Mouse (Mus musculus) adrenal gland, adult 2 months (tissue): ENCODE data around the gene Tenm4. TPM values are rescaled to one million over a fixed set of nuclear protein-coding genes. Genes with fewer than 3 reads are reported as not detected.
A peak's percentile ranks its signal among the peaks of the same experiment; 100 is the strongest.

Source experiments
- DNase-seq: peaks from one replicate; pipeline ENCODE4 v3.0.0; 2021
- polyA plus RNA-seq: library from polyadenylated mRNA; depleted of rRNA; stranded (reverse); fragments of >200 nt; gene quantifications from 2 replicates; pipeline ENCODE4 v1.2.3, GENCODE M21; 2012
- total RNA-seq, 2 experiments: library from RNA; stranded (reverse); gene quantifications; 2 replicates each; pipeline ENCODE4 v1.2.3; 2021

Gene Tenm4
- total and polyA plus RNA-seq, 3 experiments, result 7.2 to 16.9 (median 15.5) TPM

- no peak for DNase-seq
Measured at GRCm38 (mm10) chr7:96773585-96774225, 602.7 kb downstream of the Tenm4 start.

DNA sequence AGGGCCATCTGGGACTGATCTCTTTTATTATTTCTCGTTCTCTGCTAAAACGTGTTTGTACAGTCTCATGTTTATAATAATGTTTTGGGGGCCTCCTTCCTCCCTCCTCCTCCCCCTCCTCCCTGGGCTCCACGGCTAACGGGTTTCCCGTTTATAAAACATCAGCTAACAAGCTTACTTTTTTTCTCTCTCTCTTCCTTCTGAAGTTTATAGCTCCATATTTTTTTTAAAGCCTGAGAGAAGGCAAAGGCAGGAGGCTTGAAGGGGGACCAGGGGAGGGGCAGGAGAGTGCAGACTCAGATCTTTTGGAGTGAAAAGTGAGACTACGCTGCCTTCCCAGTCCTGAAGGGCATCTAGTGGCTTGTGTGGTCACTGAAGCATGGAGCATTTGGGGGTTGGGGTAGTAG is 604.0 kb downstream of the Tenm4 start:
- no peak for DNase-seq

DNA sequence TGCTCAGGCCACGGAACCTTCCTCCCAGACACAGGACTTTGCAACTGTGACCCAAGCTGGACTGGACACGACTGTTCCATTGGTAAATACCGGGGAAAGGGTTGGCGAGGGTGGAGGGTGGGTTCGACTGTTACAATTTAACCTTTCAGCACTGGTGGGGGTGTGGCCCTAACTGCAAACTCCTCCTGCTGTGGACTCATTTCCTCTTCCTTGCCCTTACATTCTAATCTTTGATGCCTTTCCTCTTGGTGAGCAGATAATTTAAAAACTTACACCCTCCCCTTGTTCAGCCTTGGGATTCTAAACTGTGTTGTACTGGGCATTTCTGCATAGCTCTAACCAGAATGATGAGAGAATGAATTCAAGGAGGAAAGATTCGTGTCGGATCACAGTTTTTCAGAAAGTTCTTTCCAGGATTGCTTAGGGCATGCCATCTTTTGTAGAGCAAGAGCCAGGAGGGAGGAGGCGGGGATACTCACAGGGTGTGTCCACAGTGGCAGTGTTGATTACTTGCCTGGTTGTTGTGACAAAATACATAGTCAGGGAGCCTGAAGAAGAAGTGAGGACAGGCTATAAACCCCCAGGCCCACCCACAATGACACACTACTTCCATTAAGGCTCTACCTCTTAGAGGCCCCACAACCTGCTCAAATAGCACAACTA is 607.0 kb downstream of the Tenm4 start:
- no peak for DNase-seq

DNA sequence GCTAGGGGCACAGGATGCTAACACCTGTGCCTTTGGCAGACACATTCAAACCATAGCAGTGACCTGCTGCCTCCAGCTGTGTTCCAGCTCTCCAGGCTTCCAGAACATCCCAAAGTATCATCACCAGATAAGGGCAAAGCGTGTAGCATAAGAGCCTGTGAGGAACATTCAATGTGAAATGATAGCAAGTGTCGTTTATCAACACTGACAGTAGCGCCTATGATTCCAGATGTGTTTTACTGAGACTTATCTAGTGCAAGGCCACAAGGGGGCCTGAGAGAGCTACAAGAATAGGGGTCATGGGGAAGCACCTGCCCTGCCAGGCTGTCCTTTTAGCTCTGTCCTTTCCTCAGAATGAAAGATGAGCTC is 607.5 kb downstream of the Tenm4 start:
- peak; percentile 54 for DNase-seq

GRCm38 (mm10) chr7:96780556-96780955 is 609.5 kb downstream of the Tenm4 start:
- peak; percentile 71 for DNase-seq

DNA sequence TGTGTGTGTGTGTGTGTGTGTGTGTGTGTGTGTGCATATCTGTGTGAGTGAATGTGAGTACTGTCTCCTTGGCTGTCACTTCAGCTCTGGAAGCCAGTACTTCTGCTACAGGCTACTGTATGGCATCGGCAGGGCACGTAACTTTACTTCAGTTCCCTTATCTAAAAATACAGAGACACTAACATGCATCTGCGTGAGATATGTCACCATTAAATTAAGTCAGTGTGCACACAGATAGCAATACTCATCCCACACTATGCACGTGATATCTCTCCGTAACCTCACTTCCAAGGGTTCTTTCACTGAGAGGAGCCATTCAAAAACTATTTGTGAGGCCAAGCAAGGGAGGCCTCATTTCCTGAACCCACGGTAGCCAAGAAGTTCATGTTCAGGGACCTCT is 610.0 kb downstream of the Tenm4 start:
- DNase-seq, result no peak

- no peak for DNase-seq
Measured at GRCm38 (mm10) chr7:96782686-96783085, 611.6 kb downstream of the Tenm4 start.

GRCm38 (mm10) chr7:96785808-96786207 is 614.8 kb downstream of the Tenm4 start:
- no peak for DNase-seq

- DNase-seq, result no peak
Measured at GRCm38 (mm10) chr7:96786262-96787044, 615.4 kb downstream of the Tenm4 start.

GRCm38 (mm10) chr7:96788135-96788534 is 617.1 kb downstream of the Tenm4 start:
- no peak for DNase-seq

- DNase-seq, result no peak
Measured at GRCm38 (mm10) chr7:96790326-96790725, 619.3 kb downstream of the Tenm4 start.

DNA sequence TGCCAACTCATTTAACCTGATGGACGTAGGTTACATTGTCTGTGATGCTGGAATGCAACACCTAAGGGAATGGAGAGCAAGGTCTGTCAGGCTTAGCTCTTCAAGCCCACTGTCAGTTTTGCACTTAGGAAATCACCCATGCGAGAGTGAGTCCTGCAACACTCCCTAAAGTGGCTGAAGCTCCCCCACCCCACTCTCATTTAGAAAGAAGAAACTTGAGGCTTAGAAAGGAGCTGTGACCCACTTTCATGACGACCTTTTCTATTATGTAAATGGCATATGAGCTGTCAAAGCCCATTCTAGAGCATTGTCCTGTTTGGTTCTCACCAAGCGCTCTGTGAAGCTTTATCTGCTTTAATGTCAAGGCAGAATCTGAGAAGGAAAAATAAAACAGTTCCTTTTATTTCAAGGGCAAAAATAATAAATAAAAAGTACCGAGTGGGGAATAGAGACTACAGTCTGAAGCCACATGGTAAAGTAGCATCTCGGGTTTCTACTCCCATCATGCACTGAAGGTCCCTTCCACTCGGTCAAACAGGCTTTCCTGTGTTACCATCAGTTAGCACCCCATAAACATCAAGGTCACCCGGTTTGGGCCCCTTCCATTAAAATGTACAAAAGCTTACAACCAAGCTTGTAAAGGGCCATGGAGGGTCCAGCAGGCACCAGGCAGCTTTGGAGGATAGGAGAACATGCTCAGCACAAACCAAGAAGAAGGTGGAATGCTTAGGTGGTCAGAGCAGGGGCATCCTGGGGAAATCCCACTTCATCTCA is 621.6 kb downstream of the Tenm4 start:
- no peak for DNase-seq

GRCm38 (mm10) chr7:96796033-96796741 is 625.1 kb downstream of the Tenm4 start:
- peak; percentile 90 for DNase-seq

DNA sequence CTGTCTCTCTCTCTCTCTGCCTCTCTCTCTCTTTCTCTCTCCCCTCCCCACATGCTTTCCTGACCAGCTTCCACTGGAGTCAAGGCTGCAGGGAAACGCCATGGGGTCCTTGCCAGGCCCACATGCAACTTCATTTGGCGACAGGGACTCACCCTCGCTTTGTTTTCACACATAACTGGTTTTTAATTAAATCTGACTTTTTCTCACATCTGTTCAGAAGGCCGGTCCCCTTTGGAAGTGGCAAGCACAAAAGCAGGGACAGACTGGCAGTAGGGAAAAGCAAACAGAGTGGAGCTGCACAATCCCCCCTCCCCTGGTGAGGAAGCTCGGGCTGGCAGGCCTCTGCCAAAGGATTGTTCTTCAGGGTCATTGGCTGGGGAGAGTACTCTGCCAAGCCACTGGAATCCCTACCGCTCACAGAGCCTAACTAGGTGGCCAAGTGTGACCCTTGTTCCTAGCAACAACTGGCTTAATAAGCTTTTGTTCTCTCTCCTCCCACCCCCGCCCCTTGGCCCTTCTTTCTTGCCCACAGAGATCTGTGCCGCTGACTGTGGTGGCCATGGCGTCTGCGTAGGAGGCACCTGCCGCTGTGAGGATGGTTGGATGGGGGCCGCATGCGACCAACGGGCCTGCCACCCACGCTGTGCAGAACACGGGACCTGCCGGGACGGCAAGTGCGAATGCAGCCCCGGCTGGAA is 625.9 kb downstream of the Tenm4 start:
- peak; percentile 82 for DNase-seq

- DNase-seq, result no peak
Measured at GRCm38 (mm10) chr7:96797716-96798332, 626.8 kb downstream of the Tenm4 start.

- DNase-seq, result no peak
Measured at GRCm38 (mm10) chr7:96799816-96800215, 628.8 kb downstream of the Tenm4 start.

GRCm38 (mm10) chr7:96801368-96801767 is 630.3 kb downstream of the Tenm4 start:
- peak; percentile 76 for DNase-seq

DNA sequence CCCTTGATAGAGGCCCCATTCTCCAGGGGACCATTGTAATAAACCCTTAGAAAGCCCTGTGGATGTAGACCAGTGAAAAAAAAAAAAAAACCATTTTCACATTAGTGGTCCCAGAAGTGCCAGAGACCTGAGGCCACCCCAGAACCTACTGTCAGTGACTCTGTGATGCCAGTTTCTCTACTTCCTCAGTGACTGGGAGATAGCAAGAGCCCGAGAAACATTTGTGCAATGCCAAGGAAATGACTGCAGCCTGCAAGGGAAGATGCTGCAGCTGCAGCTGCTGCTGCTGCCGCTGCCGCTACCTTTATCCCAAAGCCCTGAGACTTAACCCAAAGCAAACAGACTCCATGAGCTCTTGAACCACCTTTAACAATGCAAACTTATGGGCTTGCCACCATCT is 631.2 kb downstream of the Tenm4 start:
- no peak for DNase-seq

DNA sequence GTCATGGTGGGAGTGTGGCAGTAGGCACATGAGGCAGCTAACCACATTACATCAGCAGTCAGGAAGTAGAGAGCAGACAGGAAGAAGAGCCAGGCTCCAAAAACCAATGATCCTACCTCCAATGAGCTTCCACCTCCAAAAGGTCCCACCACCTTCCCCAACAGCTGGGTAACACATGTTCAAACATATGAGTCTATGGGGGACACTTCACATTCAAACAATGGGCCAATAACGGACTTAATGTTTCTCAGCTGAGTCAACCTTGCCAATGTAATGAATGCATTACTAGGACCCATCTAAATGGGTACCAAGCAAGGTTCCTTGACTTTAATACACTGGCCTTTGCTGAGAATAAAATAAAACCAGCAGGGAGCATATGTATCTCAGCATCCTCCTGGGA is 635.5 kb downstream of the Tenm4 start:
- DNase-seq, result no peak

GRCm38 (mm10) chr7:96807281-96808058 is 636.4 kb downstream of the Tenm4 start:
- no peak for DNase-seq
